24 mouse cellular contexts compared by ENCODE assay signal in genomic region chr16:97655800-97656199, GRCm38 (mm10). TPM values are rescaled to one million over a fixed set of nuclear protein-coding genes. Genes with fewer than 3 reads are reported as not detected.
A peak's percentile ranks its signal among the peaks of the same experiment; 100 is the strongest.
DNase-seq lines count a peak whose midpoint lies in the region; ATAC-seq and TF ChIP-seq lines count a peak whose summit lies in the region.
"Had no signal": no experiment of that assay in that cellular context is flagged by ENCODE, and none has a peak within 500 bp of the region (broad histone marks: within the 10 kb centered on the region; RNA-seq: fewer than 3 reads in every experiment).

No protein-coding gene starts in this region.

- H3K4me3 ChIP-seq in kidney, adult 2 months (ENCODE audit: insufficient read depth, low read depth, low read length), result no peak overlapping the region
- H3K4me3 ChIP-seq in kidney, embryonic 16.5 days (ENCODE audit: low read length), result no peak overlapping the region
- H3K4me3 ChIP-seq: forebrain, embryonic 12.5 days; hindbrain, embryonic 15.5 days; limb, embryonic 10.5 days; liver, embryonic 13.5 days; midbrain, embryonic 13.5 days; myocyte had no signal

- H3K27ac ChIP-seq in kidney, adult 2 months (ENCODE audit: insufficient read depth, low read depth, low read length), result peak overlapping the region; percentile 93
- no peak overlapping the region for H3K27ac ChIP-seq in kidney, embryonic 16.5 days (ENCODE audit: low read length)
- H3K27ac ChIP-seq: forebrain, embryonic 12.5 days; hindbrain, embryonic 15.5 days; limb, embryonic 10.5 days; liver, embryonic 13.5 days; midbrain, embryonic 13.5 days had no signal

- peaks cover 6% of the 10 kb centered on the region; the same call in 1 of the 2 replicates for H3K4me1 ChIP-seq in kidney, adult 2 months (ENCODE audit: control insufficient read depth, insufficient read depth, low read length)
- H3K4me1 ChIP-seq in kidney, embryonic 16.5 days (ENCODE audit: insufficient read depth, low read length), result peaks cover 7% of the 10 kb centered on the region
- H3K4me1 ChIP-seq: hindbrain, embryonic 15.5 days; liver, embryonic 13.5 days had no signal

- WGBS in kidney, adult 2 months, result 74% methylated on average over 2 of the region's 2 CpGs
- 72% methylated on average over 2 of the region's 2 CpGs for WGBS in kidney, embryonic 16.5 days

- ATAC-seq in kidney, embryonic 16.5 days (ENCODE audit: low FRiP score, low TSS enrichment), result no peak
- ATAC-seq in monocyte, adult 5-6 weeks (replicated peaks; ENCODE audit: insufficient number of reproducible peaks, low FRiP score, low TSS enrichment, poor library complexity, severe bottlenecking), result no peak
- no peak for ATAC-seq in megakaryocyte-erythroid progenitor cell, adult 5-6 weeks (replicated peaks; ENCODE audit: low FRiP score, low TSS enrichment, poor library complexity, severe bottlenecking)
- ATAC-seq: intestine, embryonic 16.5 days; midbrain, embryonic 13.5 days had no signal

- H3K9ac ChIP-seq in kidney, embryonic 16.5 days (replicated peaks; ENCODE audit: low read length), result no peak overlapping the region
- H3K9ac ChIP-seq: forebrain, embryonic 12.5 days; hindbrain, embryonic 15.5 days; liver, embryonic 13.5 days; midbrain, embryonic 13.5 days had no signal

- DNase-seq in kidney, adult 2 months, result peak; percentile 83
- DNase-seq in kidney, adult 9 months, result peak; percentile 70
- peak; percentile 11 to 35 for DNase-seq in kidney, postnatal 4 days
- DNase-seq in lung, postnatal 25 days (ENCODE audit: low spot score), result peak; percentile 69
- DNase-seq in frontal cortex, postnatal 36 days (ENCODE audit: low spot score in 2 of 2), result no peak
- DNase-seq: cerebellum, adult 2 months; heart, adult 18-20 months; heart, postnatal 4 days; liver, embryonic 13.5 days; right cerebral cortex, postnatal 14 days; spleen, adult 18-20 months; thymus, adult 18-20 months had no signal

- H3K36me3 ChIP-seq in kidney, adult 2 months (ENCODE audit: control insufficient read depth, insufficient read depth, low read length), result no peaks in the 10 kb centered on the region
- H3K36me3 ChIP-seq in kidney, embryonic 16.5 days (ENCODE audit: insufficient read depth, low read length), result no peaks in the 10 kb centered on the region
- H3K36me3 ChIP-seq: forebrain, embryonic 12.5 days; hindbrain, embryonic 15.5 days; limb, embryonic 10.5 days; liver, embryonic 13.5 days; midbrain, embryonic 13.5 days had no signal

- no peaks in the 10 kb centered on the region for H3K9me3 ChIP-seq in kidney, embryonic 16.5 days (ENCODE audit: low read length)
- H3K9me3 ChIP-seq: forebrain, embryonic 12.5 days; hindbrain, embryonic 15.5 days; limb, embryonic 10.5 days; liver, embryonic 13.5 days; midbrain, embryonic 13.5 days had no signal

- no peaks in the 10 kb centered on the region for H3K27me3 ChIP-seq in kidney, adult 2 months (replicated peaks; ENCODE audit: control insufficient read depth, insufficient read depth, low read length)
- no peaks in the 10 kb centered on the region for H3K27me3 ChIP-seq in kidney, embryonic 16.5 days (ENCODE audit: insufficient read depth, low read length)
- H3K27me3 ChIP-seq: forebrain, embryonic 12.5 days; hindbrain, embryonic 15.5 days; liver, embryonic 13.5 days; midbrain, embryonic 13.5 days had no signal

- no peak overlapping the region for H3K4me2 ChIP-seq in kidney, embryonic 16.5 days (replicated peaks; ENCODE audit: low read depth, low read length)
- H3K4me2 ChIP-seq: forebrain, embryonic 12.5 days; hindbrain, embryonic 15.5 days; liver, embryonic 13.5 days; midbrain, embryonic 13.5 days had no signal

- TF ChIP-seq POLR2A in kidney, adult 2 months (IDR thresholded peaks at IDR 0.05; ENCODE audit: low read depth, low read length), result no peak

- TF ChIP-seq CTCF in kidney, adult 2 months (conservative IDR thresholded peaks at IDR 0.05; ENCODE audit: insufficient read depth, insufficient read length, low read depth, low read length), result no peak

RNA-seq across cellular contexts. Expression of gene Tmprss2, which starts 44.8 kb away (rescaled TPM):
- 97.2 and 115 TPM in 2 replicates for polyA plus RNA-seq in kidney, adult 2 months (2012; rRNA removed)
- polyA plus RNA-seq in kidney, embryonic 16.5 days (2015; fragmentation: Nextera tagmentation; extraction: Ambion mirVana), result 51.3 and 58.8 TPM in 2 replicates
- not detected in 3 replicates for total RNA-seq in monocyte, adult 5-6 weeks (2017)
- not detected in 2 replicates for total RNA-seq in megakaryocyte-erythroid progenitor cell, adult 5-6 weeks (2014; fragmentation: Nextera tagmentation)
- total RNA-seq in megakaryocyte-erythroid progenitor cell, adult 5-6 weeks (2017), result not detected in 2 replicates
- total RNA-seq: gastrocnemius, adult 8-10 months; heart, postnatal 4 days; left cerebral cortex, adult 18-20 months had no signal
- polyA plus RNA-seq: C2C12 had no signal

Comparison
In these comparisons a context has a peak if more than half of its experiments do, and no peak if none do; other contexts are left out.
1. DNase-seq: peak in kidney, adult 2 months (single experiment), kidney, adult 9 months (single experiment), kidney, postnatal 4 days (2 of 2) and lung, postnatal 25 days (single experiment); none in frontal cortex, postnatal 36 days (0 of 2).